Mouse (Mus musculus) ES-CJ7 (cell line): Measurements from ENCODE around the gene Cmtm5.
"Not testable (repeated sequence)": the region's sequence is repeated elsewhere in the genome, so short reads cannot be mapped to it uniquely, and the experiment has no call there.

Experiments used
- DNase-seq: peaks from one replicate; pipeline ENCODE4 v3.0.0; 2011; ENCODE audit warnings: low read depth, low spot score

The Cmtm5 gene

GRCm38 (mm10) chr14:54959197-54959596, 23.1 kb downstream of the Cmtm5 start:
- DNase-seq = no peak

- DNase-seq = not testable (repeated sequence)
Measured at GRCm38 (mm10) chr14:54959853-54960613, 24.0 kb downstream of the Cmtm5 start.

GRCm38 (mm10) chr14:54960769-54961168, 24.7 kb downstream of the Cmtm5 start:
- no peak for DNase-seq

GRCm38 (mm10) chr14:54961487-54961886, 25.4 kb downstream of the Cmtm5 start:
- no peak for DNase-seq

- no peak for DNase-seq
Measured at GRCm38 (mm10) chr14:54962714-54963113, 26.7 kb downstream of the Cmtm5 start.

- no peak for DNase-seq
Measured at GRCm38 (mm10) chr14:54963727-54964126, 27.7 kb downstream of the Cmtm5 start.

GRCm38 (mm10) chr14:54965044-54965443, 29.0 kb downstream of the Cmtm5 start:
- DNase-seq = no peak

GRCm38 (mm10) chr14:54965631-54966030, 29.6 kb downstream of the Cmtm5 start:
- no peak for DNase-seq

- no peak for DNase-seq
Measured at GRCm38 (mm10) chr14:54966320-54966977, 30.4 kb downstream of the Cmtm5 start, which contains the start of gene Myh6. Gene Myh6, minus strand, starts transcription at chr14:54966927.

- no peak for DNase-seq
Measured at GRCm38 (mm10) chr14:54967874-54968273, 31.8 kb downstream of the Cmtm5 start.

- DNase-seq = no peak
Measured at GRCm38 (mm10) chr14:54968344-54968743, 32.3 kb downstream of the Cmtm5 start.

GRCm38 (mm10) chr14:54972786-54973185, 36.7 kb downstream of the Cmtm5 start:
- DNase-seq = not testable (repeated sequence)

GRCm38 (mm10) chr14:54974068-54974791, 38.2 kb downstream of the Cmtm5 start:
- DNase-seq = no peak

GRCm38 (mm10) chr14:54976633-54977032, 40.6 kb downstream of the Cmtm5 start, which contains the start of gene Gm17428:
Gene Gm17428, plus strand, starts transcription at chr14:54976933.
- no peak for DNase-seq

- no peak for DNase-seq
Measured at GRCm38 (mm10) chr14:54978664-54979063, 42.6 kb downstream of the Cmtm5 start.

- DNase-seq = no peak
Measured at GRCm38 (mm10) chr14:54981934-54982333, 45.9 kb downstream of the Cmtm5 start.

GRCm38 (mm10) chr14:54988350-54988874, 52.4 kb downstream of the Cmtm5 start:
- not testable (repeated sequence) for DNase-seq
